Mouse (Mus musculus): ENCODE measurements around the gene Amz2. TPM values are rescaled to one million over a fixed set of nuclear protein-coding genes. Genes with fewer than 3 reads are reported as not detected.

Amz2 gene
- polyA plus RNA-seq, 1 experiment, result 75.3 TPM

GRCm38 (mm10) chr11:109474836-109475235, 49.1 kb downstream of the Amz2 start:
- H3K4me3 ChIP-seq (ENCODE audit: control insufficient read depth, insufficient read depth, low read length), result no peak overlapping the region
- peaks cover 26% of the 10 kb centered on the region for H3K4me1 ChIP-seq (replicated peaks; ENCODE audit: control insufficient read depth, insufficient read depth, low read length)
- DNase-seq, result no peak
- no peak overlapping the region for H3K27ac ChIP-seq (ENCODE audit: control insufficient read depth, insufficient read depth, low read length)
- WGBS, result 90% methylated on average over 13 of the region's 13 CpGs
- no peaks in the 10 kb centered on the region for H3K27me3 ChIP-seq (ENCODE audit: control insufficient read depth, insufficient read depth, low read length)
- H3K36me3 ChIP-seq (ENCODE audit: control insufficient read depth, insufficient read depth, low read length), result no peaks in the 10 kb centered on the region
- TF ChIP-seq CTCF (IDR thresholded peaks at IDR 0.05; ENCODE audit: borderline replicate concordance, control insufficient read depth, extremely low read depth, insufficient read depth, low read length, poor library complexity), result no peak
- TF ChIP-seq POLR2A (IDR thresholded peaks at IDR 0.05; ENCODE audit: control insufficient read depth, extremely low read depth, insufficient read depth, low read length, poor library complexity), result no peak

GRCm38 (mm10) chr11:109475717-109476116, 50.0 kb downstream of the Amz2 start:
- no peaks in the 10 kb centered on the region for H3K27me3 ChIP-seq (ENCODE audit: control insufficient read depth, insufficient read depth, low read length)
- 95% methylated on average over 4 of the region's 4 CpGs for WGBS
- H3K27ac ChIP-seq (ENCODE audit: control insufficient read depth, insufficient read depth, low read length), result no peak overlapping the region
- peaks cover 22% of the 10 kb centered on the region for H3K4me1 ChIP-seq (replicated peaks; ENCODE audit: control insufficient read depth, insufficient read depth, low read length)
- no peak overlapping the region for H3K4me3 ChIP-seq (ENCODE audit: control insufficient read depth, insufficient read depth, low read length)
- H3K36me3 ChIP-seq (ENCODE audit: control insufficient read depth, insufficient read depth, low read length), result no peaks in the 10 kb centered on the region
- TF ChIP-seq POLR2A (IDR thresholded peaks at IDR 0.05; ENCODE audit: control insufficient read depth, extremely low read depth, insufficient read depth, low read length, poor library complexity), result no peak
- no peak for TF ChIP-seq CTCF (IDR thresholded peaks at IDR 0.05; ENCODE audit: borderline replicate concordance, control insufficient read depth, extremely low read depth, insufficient read depth, low read length, poor library complexity)
- DNase-seq, result no peak

- Histone ChIP-seq H3K36me3 (ENCODE audit: control insufficient read depth, insufficient read depth, low read length) (no peaks in the 10 kb centered on the region), H3K27ac (ENCODE audit: control insufficient read depth, insufficient read depth, low read length) (no peak overlapping the region), H3K27me3 (ENCODE audit: control insufficient read depth, insufficient read depth, low read length) (no peaks in the 10 kb centered on the region), H3K4me3 (ENCODE audit: control insufficient read depth, insufficient read depth, low read length) (no peak overlapping the region), H3K4me1 (replicated peaks; ENCODE audit: control insufficient read depth, insufficient read depth, low read length) (peaks cover 20% of the 10 kb centered on the region)
- DNase-seq, result no peak
- TF ChIP-seq CTCF (IDR thresholded peaks at IDR 0.05; ENCODE audit: borderline replicate concordance, control insufficient read depth, extremely low read depth, insufficient read depth, low read length, poor library complexity) (no peak), POLR2A (IDR thresholded peaks at IDR 0.05; ENCODE audit: control insufficient read depth, extremely low read depth, insufficient read depth, low read length, poor library complexity) (no peak)
- WGBS, result 70% methylated on average over 2 of the region's 2 CpGs
These were observed 50.5 kb downstream of the Amz2 start for GRCm38 (mm10) chr11:109476241-109476640.

GRCm38 (mm10) chr11:109476653-109477052, 50.9 kb downstream of the Amz2 start:
- TF ChIP-seq POLR2A (IDR thresholded peaks at IDR 0.05; ENCODE audit: control insufficient read depth, extremely low read depth, insufficient read depth, low read length, poor library complexity) (no peak), CTCF (IDR thresholded peaks at IDR 0.05; ENCODE audit: borderline replicate concordance, control insufficient read depth, extremely low read depth, insufficient read depth, low read length, poor library complexity) (no peak)
- Histone ChIP-seq H3K27ac (ENCODE audit: control insufficient read depth, insufficient read depth, low read length) (no peak overlapping the region), H3K36me3 (ENCODE audit: control insufficient read depth, insufficient read depth, low read length) (no peaks in the 10 kb centered on the region), H3K4me1 (replicated peaks; ENCODE audit: control insufficient read depth, insufficient read depth, low read length) (peaks cover 16% of the 10 kb centered on the region), H3K27me3 (ENCODE audit: control insufficient read depth, insufficient read depth, low read length) (no peaks in the 10 kb centered on the region), H3K4me3 (ENCODE audit: control insufficient read depth, insufficient read depth, low read length) (no peak overlapping the region)
- WGBS, result 84% methylated on average over 6 of the region's 6 CpGs
- DNase-seq, result no peak

- Histone ChIP-seq H3K27ac (ENCODE audit: control insufficient read depth, insufficient read depth, low read length) (no peak overlapping the region), H3K27me3 (ENCODE audit: control insufficient read depth, insufficient read depth, low read length) (no peaks in the 10 kb centered on the region), H3K4me3 (ENCODE audit: control insufficient read depth, insufficient read depth, low read length) (no peak overlapping the region), H3K36me3 (ENCODE audit: control insufficient read depth, insufficient read depth, low read length) (no peaks in the 10 kb centered on the region), H3K4me1 (replicated peaks; ENCODE audit: control insufficient read depth, insufficient read depth, low read length) (peaks cover 12% of the 10 kb centered on the region)
- TF ChIP-seq CTCF (IDR thresholded peaks at IDR 0.05; ENCODE audit: borderline replicate concordance, control insufficient read depth, extremely low read depth, insufficient read depth, low read length, poor library complexity), result no peak
- no peak for TF ChIP-seq POLR2A (IDR thresholded peaks at IDR 0.05; ENCODE audit: control insufficient read depth, extremely low read depth, insufficient read depth, low read length, poor library complexity)
- no peak for DNase-seq
- 88% methylated on average over 16 of the region's 16 CpGs for WGBS
These were observed 52.0 kb downstream of the Amz2 start for GRCm38 (mm10) chr11:109477606-109478380.

- no peaks in the 10 kb centered on the region for H3K36me3 ChIP-seq (ENCODE audit: control insufficient read depth, insufficient read depth, low read length)
- H3K27me3 ChIP-seq (ENCODE audit: control insufficient read depth, insufficient read depth, low read length), result no peaks in the 10 kb centered on the region
- DNase-seq, result no peak
- no peak overlapping the region for H3K27ac ChIP-seq (ENCODE audit: control insufficient read depth, insufficient read depth, low read length)
- TF ChIP-seq POLR2A (IDR thresholded peaks at IDR 0.05; ENCODE audit: control insufficient read depth, extremely low read depth, insufficient read depth, low read length, poor library complexity) (no peak), CTCF (IDR thresholded peaks at IDR 0.05; ENCODE audit: borderline replicate concordance, control insufficient read depth, extremely low read depth, insufficient read depth, low read length, poor library complexity) (no peak)
- 34% methylated on average over 16 of the region's 16 CpGs for WGBS
- H3K4me1 ChIP-seq (replicated peaks; ENCODE audit: control insufficient read depth, insufficient read depth, low read length), result peaks cover 8% of the 10 kb centered on the region
- H3K4me3 ChIP-seq (ENCODE audit: control insufficient read depth, insufficient read depth, low read length), result no peak overlapping the region
These were observed 54.0 kb downstream of the Amz2 start for GRCm38 (mm10) chr11:109479575-109480285.

Measured in thymus, adult 2 months (tissue).